Mouse (Mus musculus) stomach, embryonic 14.5 days (tissue): Measurements from ENCODE around the gene Cers2. TPM values are rescaled to one million over a fixed set of nuclear protein-coding genes. Genes with fewer than 3 reads are reported as not detected.
A peak's percentile ranks its signal among the peaks of the same experiment; 100 is the strongest.

Experiments
- ATAC-seq: fragments of 200-750 bp; cut with Nextera tagmentation; 2 replicates; pipeline ENCODE4 v1.8.0; 2017; ENCODE audit warnings: low read depth, moderate TSS enrichment; ENCODE audit not compliant: insufficient number of reproducible peaks, insufficient read depth, low FRiP score
- H3K27ac ChIP-seq: fragments of 300-500 bp; sonication (generic); 2 replicates; pipeline ENCODE4 v1.5.1; 2014; ENCODE audit warnings: mild to moderate bottlenecking, low read length, moderate library complexity, mixed read lengths
- H3K27me3 ChIP-seq: fragments of 300-500 bp; sonication (generic); 2 replicates; pipeline ENCODE4 v1.6.1; 2014; ENCODE audit warnings: low read length, control low read depth, mixed read lengths; ENCODE audit not compliant: control insufficient read depth, insufficient read depth
- H3K36me3 ChIP-seq: fragments of 300-500 bp; sonication (generic); 2 replicates; pipeline ENCODE4 v1.6.1; 2014; ENCODE audit warnings: mild to moderate bottlenecking, control low read depth, low read length, moderate library complexity, mixed read lengths; ENCODE audit not compliant: control insufficient read depth, insufficient read depth
- H3K4me1 ChIP-seq: fragments of 300-500 bp; sonication (generic); 2 replicates; pipeline ENCODE4 v1.6.1; 2014; ENCODE audit warnings: low read length, control low read depth, mixed read lengths; ENCODE audit not compliant: control insufficient read depth, insufficient read depth
- H3K4me2 ChIP-seq: fragments of 300-500 bp; sonication (generic); replicated peaks from 2 replicates; pipeline ENCODE4 v1.6.1; 2014; ENCODE audit warnings: low read depth, low read length, control low read depth
- H3K4me3 ChIP-seq: fragments of 300-500 bp; sonication (generic); 2 replicates; pipeline ENCODE4 v1.5.1; 2014; ENCODE audit warnings: low read depth, low read length, control low read depth
- H3K9ac ChIP-seq: fragments of 300-500 bp; sonication (generic); replicated peaks from 2 replicates; pipeline ENCODE4 v1.6.1; 2014; ENCODE audit warnings: low read depth, mild to moderate bottlenecking, control low read depth, low read length, moderate library complexity, mixed read lengths
- H3K9me3 ChIP-seq: fragments of 300-500 bp; sonication (generic); 2 replicates; pipeline ENCODE4 v1.6.1; 2016; ENCODE audit warnings: low read depth, low read length, control low read depth; ENCODE audit not compliant: control insufficient read depth
- WGBS: fragments of 180-500 bp; shearing (Covaris S2); extraction: QIAGEN DNeasy Blood & Tissue Kit; methylation state at CpG from one replicate; pipeline ENCODE4 v1.1.7; 2014; 5-methylcytosine and 5-hydroxymethylcytosine counted together
- polyA plus RNA-seq: library from polyadenylated mRNA; unstranded; fragments of >200 nt; fragmentation: Nextera tagmentation; extraction: Ambion mirVana; gene quantifications from 2 replicates; pipeline ENCODE4 v1.2.1, GENCODE M21; 2014

The Cers2 gene
- polyA plus RNA-seq, 1 experiment from 2014 or later: 146 TPM

DNA sequence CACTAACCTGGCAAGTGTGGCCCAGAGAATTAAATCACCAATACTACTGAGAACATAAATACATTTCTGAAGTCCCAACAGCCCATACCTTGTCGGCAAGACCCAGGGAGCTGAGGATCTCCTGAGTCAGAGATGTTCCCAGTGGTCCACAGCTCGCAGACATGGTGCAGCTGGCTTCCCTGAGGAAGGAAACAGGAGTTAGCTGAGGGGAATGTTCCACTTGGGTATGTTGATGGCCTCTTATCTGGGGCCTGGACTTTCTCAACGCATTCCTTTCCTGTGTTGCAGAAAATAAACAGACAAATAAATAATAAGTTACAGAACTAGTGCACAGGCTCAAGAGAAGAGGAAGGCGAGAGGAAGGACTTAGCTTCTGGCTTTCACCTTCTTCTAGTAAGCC is 8.3 kb upstream of the Cers2 start:
- no peak for ATAC-seq
- H3K9ac ChIP-seq: no peak overlapping the region
- H3K36me3 ChIP-seq: no peaks in the 10 kb centered on the region
- H3K27ac ChIP-seq: no peak overlapping the region
- H3K9me3 ChIP-seq: no peaks in the 10 kb centered on the region
- WGBS: 69% methylated on average over 4 of the region's 4 CpGs
- H3K27me3 ChIP-seq: no peaks in the 10 kb centered on the region
- H3K4me2 ChIP-seq: no peak overlapping the region
- no peaks in the 10 kb centered on the region for H3K4me1 ChIP-seq
- no peak overlapping the region for H3K4me3 ChIP-seq

DNA sequence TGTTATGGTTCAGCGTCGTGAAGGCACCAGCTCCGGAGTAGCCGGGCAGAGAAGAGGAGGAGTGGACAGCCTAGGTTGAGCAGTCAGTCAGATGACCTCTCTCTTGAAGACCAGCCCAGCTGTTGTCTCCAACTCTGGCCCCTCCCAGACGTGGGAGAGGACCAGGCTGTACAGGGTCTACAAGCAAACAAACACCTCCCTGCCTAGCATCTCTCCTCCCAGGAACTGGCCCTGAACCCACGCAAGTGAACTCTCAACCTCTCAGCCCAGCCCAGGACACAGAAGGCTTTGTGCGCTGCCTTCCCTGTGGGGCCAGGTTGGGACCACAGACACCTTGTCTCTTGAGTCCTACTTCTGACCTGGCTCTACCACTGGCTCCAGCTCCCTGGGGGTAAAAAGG is 7.5 kb upstream of the Cers2 start, which contains the start of gene Anxa9:
TSS of gene Anxa9 (minus strand) at position 77 of the 400 bp plus-strand sequence.
- 57% methylated on average over 7 of the region's 7 CpGs for WGBS
- Histone ChIP-seq H3K4me3 (no peak within 1 kb of the TSS), H3K4me1 (no peaks in the 10 kb centered on the region), H3K27ac (no peak within 1 kb of the TSS), H3K36me3 (no peaks in the 10 kb centered on the region), H3K9me3 (no peaks in the 10 kb centered on the region), H3K9ac (no peak within 1 kb of the TSS), H3K4me2 (no peak within 1 kb of the TSS), H3K27me3 (no peaks in the 10 kb centered on the region)
- no peak for ATAC-seq

DNA sequence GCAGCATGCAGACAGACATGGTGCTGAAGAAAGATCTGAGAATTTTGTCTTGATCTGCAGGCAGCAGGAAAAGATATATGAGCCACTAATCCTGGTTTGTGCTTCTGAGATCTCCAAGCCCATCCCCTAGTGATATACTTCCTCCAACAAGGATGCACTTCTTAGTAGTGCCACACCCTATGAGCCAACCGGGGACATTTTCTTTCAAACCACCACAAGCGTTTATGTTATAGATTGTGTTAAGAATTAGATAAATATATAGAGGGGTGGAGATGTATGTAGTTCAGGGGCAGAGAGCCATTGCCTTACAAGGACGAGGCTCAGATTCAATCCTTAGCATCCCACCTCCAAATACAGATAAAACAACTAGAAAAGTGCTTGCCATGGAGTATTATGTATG is 4.1 kb upstream of the Cers2 start:
- H3K9ac ChIP-seq: no peak overlapping the region
- no peaks in the 10 kb centered on the region for H3K4me1 ChIP-seq
- no peak overlapping the region for H3K27ac ChIP-seq
- no peak for ATAC-seq
- H3K36me3 ChIP-seq: no peaks in the 10 kb centered on the region
- H3K4me2 ChIP-seq: no peak overlapping the region
- no peaks in the 10 kb centered on the region for H3K9me3 ChIP-seq
- no peaks in the 10 kb centered on the region for H3K27me3 ChIP-seq
- 56% methylated on average over 3 of the region's 3 CpGs for WGBS
- no peak overlapping the region for H3K4me3 ChIP-seq

- no peak for ATAC-seq
- H3K4me3 ChIP-seq: no peak overlapping the region
- H3K27ac ChIP-seq: no peak overlapping the region
- WGBS: 66% methylated on average over 9 of the region's 9 CpGs
- no peaks in the 10 kb centered on the region for H3K27me3 ChIP-seq
- peaks cover 4% of the 10 kb centered on the region; the same call in 1 of the 2 replicates for H3K4me1 ChIP-seq
- no peak overlapping the region for H3K4me2 ChIP-seq
- no peak overlapping the region for H3K9ac ChIP-seq
- no peaks in the 10 kb centered on the region for H3K9me3 ChIP-seq
- H3K36me3 ChIP-seq: no peaks in the 10 kb centered on the region
Observed at GRCm38 (mm10) chr3:95310968-95311882, 3.4 kb upstream of the Cers2 start.

DNA sequence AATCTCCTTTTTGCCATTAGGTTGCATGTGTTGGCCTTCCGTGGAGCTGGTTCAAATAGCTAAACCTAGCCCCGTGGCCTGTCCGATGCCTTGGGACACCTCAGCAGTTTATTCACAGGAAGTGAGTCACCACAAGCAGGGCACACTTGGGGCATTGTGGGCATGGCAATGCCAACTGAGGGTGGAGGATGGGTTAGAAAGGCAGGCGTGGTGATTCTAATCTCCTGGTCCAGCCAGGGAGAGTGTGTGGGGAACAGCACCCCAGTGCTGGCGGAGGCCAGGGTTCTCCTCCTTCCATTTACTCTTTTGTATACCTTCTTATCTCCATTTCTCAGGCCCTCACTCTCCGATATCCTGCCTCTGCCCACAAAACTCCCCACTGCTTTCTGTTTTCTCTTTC is 2.0 kb upstream of the Cers2 start:
- Histone ChIP-seq H3K27me3 (no peaks in the 10 kb centered on the region), H3K4me2 (no peak overlapping the region), H3K9ac (no peak overlapping the region), H3K36me3 (no peaks in the 10 kb centered on the region), H3K9me3 (no peaks in the 10 kb centered on the region), H3K4me1 (peaks cover 15% of the 10 kb centered on the region), H3K4me3 (no peak overlapping the region), H3K27ac (no peak overlapping the region)
- WGBS: 84% methylated on average over 6 of the region's 6 CpGs
- no peak for ATAC-seq

DNA sequence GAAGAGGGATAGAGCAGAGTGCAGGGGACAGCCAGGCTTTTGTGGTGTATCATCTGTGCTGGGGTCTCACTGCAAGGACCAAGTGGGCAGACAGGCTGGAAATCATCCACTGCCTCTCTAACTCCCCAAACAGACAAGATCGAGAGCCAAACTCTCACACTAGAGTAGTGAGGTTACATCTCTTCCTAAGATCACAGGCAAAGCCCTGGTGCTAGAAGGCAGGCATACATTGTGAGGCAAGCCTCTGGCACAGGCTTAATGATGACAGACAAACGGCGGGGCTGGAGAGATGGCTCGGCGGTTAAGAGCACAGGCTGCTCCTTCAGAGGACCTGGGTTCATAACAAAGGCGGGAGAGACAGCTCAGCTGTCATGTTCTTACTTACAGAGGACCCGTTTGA is 1.1 kb upstream of the Cers2 start:
- H3K4me3 ChIP-seq: no peak overlapping the region
- H3K9me3 ChIP-seq: no peaks in the 10 kb centered on the region
- H3K27me3 ChIP-seq: no peaks in the 10 kb centered on the region
- no peak overlapping the region for H3K4me2 ChIP-seq
- no peak overlapping the region for H3K9ac ChIP-seq
- H3K27ac ChIP-seq: no peak overlapping the region
- H3K4me1 ChIP-seq: peaks cover 18% of the 10 kb centered on the region
- ATAC-seq: no peak
- H3K36me3 ChIP-seq: no peaks in the 10 kb centered on the region; the same call in 1 of the 2 replicates
- WGBS: 44% methylated on average over 7 of the region's 7 CpGs

DNA sequence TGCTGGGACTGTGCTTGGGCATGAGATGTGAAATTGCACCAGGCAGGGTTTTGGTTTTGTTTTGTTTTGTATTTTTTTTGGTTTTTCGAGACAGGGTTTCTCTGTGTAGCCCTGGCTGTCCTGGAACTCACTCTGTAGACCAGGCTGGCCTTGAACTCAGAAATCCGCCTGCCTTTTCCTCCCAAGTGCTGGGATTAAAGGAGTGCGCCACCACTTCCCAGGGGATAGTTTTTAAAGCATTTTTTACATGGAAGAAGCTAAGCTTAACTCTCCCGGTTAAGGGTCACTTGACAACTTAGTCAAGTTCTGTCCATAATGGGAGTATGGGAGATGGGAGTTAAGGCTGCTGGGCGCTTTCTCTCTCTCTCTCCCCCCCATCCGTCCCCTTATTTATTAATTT is 516 bp upstream of the Cers2 start:
- no peaks in the 10 kb centered on the region for H3K27me3 ChIP-seq
- H3K36me3 ChIP-seq: peaks cover 3% of the 10 kb centered on the region; the same call in 1 of the 2 replicates
- no peaks in the 10 kb centered on the region for H3K9me3 ChIP-seq
- H3K27ac ChIP-seq: no peak overlapping the region
- H3K4me1 ChIP-seq: peaks cover 18% of the 10 kb centered on the region
- ATAC-seq: no peak
- 65% methylated on average over 6 of the region's 6 CpGs for WGBS
- H3K4me3 ChIP-seq: peak overlapping the region; percentile 94; the same call in 1 of the 2 replicates
- no peak overlapping the region for H3K9ac ChIP-seq
- peak overlapping the region; percentile 90; the same call in 1 of the 2 replicates for H3K4me2 ChIP-seq

- H3K4me1 ChIP-seq: peaks cover 18% of the 10 kb centered on the region
- peak overlapping the region; percentile 97 for H3K9ac ChIP-seq
- WGBS: under 1% methylated on average over 61 of the region's 71 CpGs
- peak; percentile 94 for ATAC-seq
- H3K9me3 ChIP-seq: no peaks in the 10 kb centered on the region
- peak overlapping the region; percentile 92 for H3K27ac ChIP-seq
- no peaks in the 10 kb centered on the region for H3K27me3 ChIP-seq
- H3K4me2 ChIP-seq: peak overlapping the region; percentile 90
- peak overlapping the region; percentile 94 for H3K4me3 ChIP-seq
- peaks cover 10% of the 10 kb centered on the region; the same call in 1 of the 2 replicates for H3K36me3 ChIP-seq
Observed at GRCm38 (mm10) chr3:95315094-95315843, 678 bp downstream of the Cers2 start.
